Mouse (Mus musculus): ENCODE data around the gene Atxn1. TPM values are rescaled to one million over a fixed set of nuclear protein-coding genes. Genes with fewer than 3 reads are reported as not detected.

Gene Atxn1
- total and polyA plus RNA-seq, 3 experiments: 0.39 to 1.1 TPM; not detected in 1

- H3K79me2 ChIP-seq (ENCODE audit: control insufficient read depth, insufficient read depth, low read length, poor library complexity): no peaks in the 10 kb centered on the region
- no peak overlapping the region for H3K27ac ChIP-seq (ENCODE audit: control insufficient read depth, low read depth, low read length)
- TF ChIP-seq GATA1 (IDR thresholded peaks at IDR 0.05; ENCODE audit: low read depth, low read length) (no peak), SMC3 (IDR thresholded peaks at IDR 0.05; ENCODE audit: low read depth, low read length) (no peak), MXI1 (IDR thresholded peaks at IDR 0.05; ENCODE audit: low read depth, low read length) (no peak), MAZ (IDR thresholded peaks at IDR 0.05; ENCODE audit: low read depth, low read length) (no peak), ETS1 (IDR thresholded peaks at IDR 0.05; ENCODE audit: low read depth, low read length) (no peak), USF2 (IDR thresholded peaks at IDR 0.05; ENCODE audit: borderline replicate concordance in 1 of 2, insufficient read depth in 1 of 2, low read depth in 1 of 2, low read length in 2 of 2) (no peak), MEF2A (IDR thresholded peaks at IDR 0.05; ENCODE audit: extremely low read depth, insufficient replicate concordance, low read depth, low read length, poor library complexity, severe bottlenecking) (no peak), E2F4 (IDR thresholded peaks at IDR 0.05; ENCODE audit: borderline replicate concordance, low read depth, low read length) (no peak), NELFE (IDR thresholded peaks at IDR 0.05; ENCODE audit: low read depth, low read length) (no peak), POLR2AphosphoS2 (IDR thresholded peaks at IDR 0.05; ENCODE audit: low read length) (no peak), TAL1 (IDR thresholded peaks at IDR 0.05; ENCODE audit: low read length) (no peak), MYC (IDR thresholded peaks at IDR 0.05; ENCODE audit: low read depth, low read length) (no peak), MYB (IDR thresholded peaks at IDR 0.05; ENCODE audit: low read depth, low read length) (no peak), GABPA (IDR thresholded peaks at IDR 0.05; ENCODE audit: low read depth, low read length) (no peak), TBP (IDR thresholded peaks at IDR 0.05; ENCODE audit: low read depth, low read length) (no peak), JUND (IDR thresholded peaks at IDR 0.05; ENCODE audit: low read depth, low read length) (no peak), POLR2A (IDR thresholded peaks at IDR 0.05; ENCODE audit: control insufficient read depth in 1 of 2, insufficient read depth in 1 of 2, low read depth in 1 of 2, low read length in 2 of 2, poor library complexity in 1 of 2) (no peak), CHD2 (IDR thresholded peaks at IDR 0.05; ENCODE audit: low read length) (no peak), SIN3A (IDR thresholded peaks at IDR 0.05; ENCODE audit: low read length) (no peak), ZC3H11A (IDR thresholded peaks at IDR 0.05; ENCODE audit: low read depth, low read length) (no peak)
- no peak for DNase-seq (ENCODE audit: low read depth, low spot score)
- no peaks in the 10 kb centered on the region for H3K9me3 ChIP-seq (replicated peaks; ENCODE audit: insufficient read depth, low read length)
- peaks cover 0 to 14% of the 10 kb centered on the region in 2 experiments; a peak in 2 of 4 replicates for H3K4me1 ChIP-seq (ENCODE audit: control insufficient read depth in 1 of 2, insufficient read depth in 2 of 2, low read length in 2 of 2)
- no peak overlapping the region for H3K9ac ChIP-seq (ENCODE audit: control insufficient read depth, low read depth, low read length, poor library complexity, severe bottlenecking)
- no peak overlapping the region for H3K4me3 ChIP-seq (ENCODE audit: control insufficient read depth in 1 of 2, insufficient read depth in 1 of 2, low read depth in 2 of 2, low read length in 2 of 2)
- H3K36me3 ChIP-seq (ENCODE audit: control insufficient read depth in 1 of 2, insufficient read depth in 2 of 2, low read length in 2 of 2): peaks cover 0 to 3% of the 10 kb centered on the region in 2 experiments; a peak in 1 of 4 replicates
- H3K27me3 ChIP-seq (ENCODE audit: control insufficient read depth in 1 of 2, insufficient read depth in 2 of 2, low read length in 2 of 2): no peaks in the 10 kb centered on the region
These were observed 186.6 kb downstream of the Atxn1 start for GRCm38 (mm10) chr13:45778171-45778570.

- no peak overlapping the region for H3K4me3 ChIP-seq (ENCODE audit: control insufficient read depth in 1 of 2, insufficient read depth in 1 of 2, low read depth in 2 of 2, low read length in 2 of 2)
- H3K27ac ChIP-seq (ENCODE audit: control insufficient read depth, low read depth, low read length): no peak overlapping the region
- H3K9me3 ChIP-seq (replicated peaks; ENCODE audit: insufficient read depth, low read length): no peaks in the 10 kb centered on the region
- no peak for TF ChIP-seq MYC (IDR thresholded peaks at IDR 0.05; ENCODE audit: low read depth, low read length)
- H3K9ac ChIP-seq (ENCODE audit: control insufficient read depth, low read depth, low read length, poor library complexity, severe bottlenecking): no peak overlapping the region
- H3K27me3 ChIP-seq (ENCODE audit: control insufficient read depth in 1 of 2, insufficient read depth in 2 of 2, low read length in 2 of 2): no peaks in the 10 kb centered on the region
- H3K79me2 ChIP-seq (ENCODE audit: control insufficient read depth, insufficient read depth, low read length, poor library complexity): no peaks in the 10 kb centered on the region
- H3K36me3 ChIP-seq (ENCODE audit: control insufficient read depth in 1 of 2, insufficient read depth in 2 of 2, low read length in 2 of 2): peaks cover 0 to 3% of the 10 kb centered on the region in 2 experiments; a peak in 1 of 4 replicates
- H3K4me1 ChIP-seq (ENCODE audit: control insufficient read depth in 1 of 2, insufficient read depth in 2 of 2, low read length in 2 of 2): peaks cover 0 to 14% of the 10 kb centered on the region in 2 experiments; a peak in 2 of 4 replicates
- DNase-seq (ENCODE audit: low read depth, low spot score): peak; percentile 17
These were observed 189.3 kb downstream of the Atxn1 start for GRCm38 (mm10) chr13:45775516-45775915.
